Mouse (Mus musculus) heart, postnatal 36 days (tissue): ENCODE results near the gene Olfr551. TPM values are rescaled to one million over a fixed set of nuclear protein-coding genes. Genes with fewer than 3 reads are reported as not detected.

Experiments
- total RNA-seq, 2 experiments: library from RNA; stranded (reverse); gene quantifications; 2 replicates each; pipeline ENCODE4 v1.2.3; 2021

Gene Olfr551
- total RNA-seq, 2 experiments from 2014 or later, result not detected

Other genes with a start within 250 kb of the Olfr551 start
- 10 to 100 TPM in 1 of 2 experiments, 1 to 10 TPM in 1; 9.6 to 10.9 TPM for gene Rrm1, start 150.2 kb downstream of the Olfr551 start, total RNA-seq
- gene Olfr543, start 110.2 kb downstream of the Olfr551 start, total RNA-seq, result not detected
- not detected for gene Olfr544, start 103.6 kb downstream of the Olfr551 start, total RNA-seq
- gene Olfr545, start 92.3 kb downstream of the Olfr551 start, total RNA-seq, result not detected
- gene Olfr547, start 57.1 kb downstream of the Olfr551 start, total RNA-seq, result not detected
- gene Olfr548-ps1, start 51.0 kb downstream of the Olfr551 start, total RNA-seq, result not detected
- gene Olfr549, start 42.0 kb downstream of the Olfr551 start, total RNA-seq, result not detected
- 1 to 10 TPM; 5.2 to 7.0 TPM for gene Trim21, start 26.4 kb downstream of the Olfr551 start, total RNA-seq
- under 1 TPM in 1 of 2 experiments, not detected in 1; 0.08 TPM for gene Olfr550, start 20.4 kb downstream of the Olfr551 start, total RNA-seq
- under 1 TPM; 0.14 TPM for gene Olfr552, start 5.9 kb upstream of the Olfr551 start, total RNA-seq
- not detected for gene Olfr553, start 26.3 kb upstream of the Olfr551 start, total RNA-seq
- not detected for gene Olfr554, start 46.5 kb upstream of the Olfr551 start, total RNA-seq
- not detected for gene Olfr555, start 66.9 kb upstream of the Olfr551 start, total RNA-seq
- gene Olfr556, start 73.0 kb upstream of the Olfr551 start, total RNA-seq, result not detected
- 1 to 10 TPM; 7.7 to 8.4 TPM for gene Trim68, start 95.4 kb upstream of the Olfr551 start, total RNA-seq
- gene Olfr557, start 104.0 kb upstream of the Olfr551 start, total RNA-seq, result not detected
- 1 to 10 TPM; 2.5 to 3.0 TPM for gene Olfr558, start 110.3 kb upstream of the Olfr551 start, total RNA-seq
- gene Olfr33, start 127.2 kb upstream of the Olfr551 start, total RNA-seq, result not detected
- not detected for gene Olfr559, start 135.6 kb upstream of the Olfr551 start, total RNA-seq
- not detected for gene Olfr560, start 167.5 kb upstream of the Olfr551 start, total RNA-seq
- under 1 TPM; 0.28 to 0.68 TPM for gene Olfr78, start 167.6 kb upstream of the Olfr551 start, total RNA-seq
- gene Olfr561, start 179.3 kb upstream of the Olfr551 start, total RNA-seq, result not detected
- gene Olfr564, start 211.6 kb upstream of the Olfr551 start, total RNA-seq, result not detected